Mouse (Mus musculus) monocyte, adult 5-6 weeks (primary cell): ENCODE data around the gene Zfp592. TPM values are rescaled to one million over a fixed set of nuclear protein-coding genes. Genes with fewer than 3 reads are reported as not detected.

Experiments
- ATAC-seq: fragments of 153-309, 156-312 bp; replicated peaks from 2 replicates; pipeline ENCODE4 v1.8.0; 2017; ENCODE audit warnings: mild to moderate bottlenecking; ENCODE audit not compliant: low TSS enrichment, insufficient number of reproducible peaks, severe bottlenecking, poor library complexity, low FRiP score
- total RNA-seq: library from RNA; stranded (forward); fragments of 200-1000, 200-491, 200-594 nt; gene quantifications from 3 replicates; pipeline ENCODE4 v1.2.3, GENCODE M21; 2017

The Zfp592 gene
- total RNA-seq, 1 experiment from 2014 or later = 24.9 TPM

- no peak for ATAC-seq
These were observed 55.0 kb downstream of the Zfp592 start for GRCm38 (mm10) chr7:81048513-81048912.

GRCm38 (mm10) chr7:81049966-81050365 lies 56.5 kb downstream of the Zfp592 start:
- ATAC-seq = no peak

GRCm38 (mm10) chr7:81055709-81056370 lies 62.4 kb downstream of the Zfp592 start:
- ATAC-seq = no peak

DNA sequence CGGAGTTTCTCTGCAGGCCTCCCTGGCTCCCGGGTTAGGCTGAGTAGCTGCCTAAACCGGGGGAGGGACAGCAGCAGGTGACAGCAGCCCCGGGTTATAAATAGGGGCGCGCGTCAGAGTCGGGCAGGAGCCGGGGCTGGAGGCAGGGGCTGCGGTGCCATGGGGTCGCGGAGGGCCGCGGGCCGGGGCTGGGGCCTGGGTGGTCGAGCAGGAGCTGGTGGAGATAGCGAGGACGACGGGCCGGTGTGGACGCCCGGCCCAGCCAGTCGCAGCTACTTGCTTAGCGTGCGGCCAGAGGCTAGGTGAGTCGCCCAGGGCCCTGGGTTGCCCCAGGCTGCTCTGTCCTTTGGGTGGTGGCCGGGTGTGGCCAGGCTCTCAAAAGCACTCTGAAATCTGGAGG lies 64.0 kb downstream of the Zfp592 start, which contains the start of gene Alpk3:
Gene Alpk3, plus strand, starts transcription at position 130 of the 400 bp plus-strand sequence.
- ATAC-seq = no peak

DNA sequence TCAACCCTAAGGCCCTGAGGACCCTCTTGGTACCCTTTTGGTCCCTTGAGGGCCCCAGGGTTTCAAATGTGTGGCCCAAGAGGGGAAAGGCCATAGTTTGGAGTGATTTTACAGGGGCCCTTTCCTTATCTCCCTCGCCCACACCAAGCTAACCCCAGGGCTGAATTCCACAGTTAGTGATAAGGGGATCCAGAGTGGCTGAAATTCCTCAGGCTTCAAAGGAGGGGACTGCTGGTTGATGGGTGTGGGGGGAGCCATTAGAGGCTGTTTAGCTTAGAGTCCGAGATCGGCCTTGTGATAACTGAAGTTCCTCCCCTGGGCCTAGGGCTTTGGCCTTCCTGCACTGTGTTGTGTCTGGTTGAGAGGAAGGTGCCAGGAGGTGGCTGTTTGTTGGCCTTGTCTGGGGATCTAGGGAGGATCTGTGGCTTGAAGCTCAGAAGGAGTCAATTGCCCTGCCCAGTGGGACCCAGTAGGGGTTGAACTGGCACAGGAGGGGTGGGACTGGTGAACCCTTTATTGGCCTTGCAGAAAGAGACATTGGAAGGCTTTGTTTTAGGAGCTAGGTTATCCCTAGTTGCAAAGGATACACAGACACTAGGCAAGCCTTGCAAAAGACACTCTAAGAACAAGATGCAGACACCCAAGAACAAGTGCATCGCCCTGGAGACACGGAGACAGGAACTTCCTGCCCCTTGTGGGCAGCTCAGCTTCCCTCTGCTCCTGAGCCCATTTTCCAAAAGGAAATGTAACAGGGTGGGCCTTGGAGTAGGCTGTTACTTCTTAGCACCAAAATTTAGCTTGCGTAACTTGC lies 64.6 kb downstream of the Zfp592 start:
- ATAC-seq = no peak

GRCm38 (mm10) chr7:81058712-81059154 lies 65.3 kb downstream of the Zfp592 start:
- ATAC-seq = no peak

- no peak for ATAC-seq
These were observed 65.9 kb downstream of the Zfp592 start for GRCm38 (mm10) chr7:81059388-81059787.

- ATAC-seq = peak; percentile 70; the same call in 1 of the 2 replicates
These were observed 67.4 kb downstream of the Zfp592 start for GRCm38 (mm10) chr7:81060908-81061307.

GRCm38 (mm10) chr7:81061936-81062335 lies 68.5 kb downstream of the Zfp592 start:
- ATAC-seq = no peak

- ATAC-seq = no peak
These were observed 69.9 kb downstream of the Zfp592 start for GRCm38 (mm10) chr7:81063332-81063731.

DNA sequence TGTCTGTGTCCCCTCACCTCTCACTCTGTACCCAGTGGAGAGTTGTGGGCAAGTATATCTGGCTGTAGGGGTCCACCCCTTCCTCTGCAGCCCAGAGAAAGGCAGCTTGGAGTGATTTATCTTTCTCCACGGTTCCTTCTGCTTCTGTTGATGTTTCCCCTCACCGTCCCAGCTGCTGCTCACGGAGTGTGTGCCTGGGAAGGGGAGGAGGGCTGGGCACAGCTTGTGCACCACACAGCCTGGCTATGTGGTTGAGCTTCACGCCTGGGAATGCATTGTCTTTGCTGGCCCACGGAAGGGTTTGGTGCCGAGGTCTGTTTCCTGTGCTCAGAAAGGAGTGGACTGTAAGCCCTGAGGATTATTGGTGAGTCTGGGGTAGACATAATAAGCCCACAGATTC lies 73.2 kb downstream of the Zfp592 start:
- ATAC-seq = no peak

DNA sequence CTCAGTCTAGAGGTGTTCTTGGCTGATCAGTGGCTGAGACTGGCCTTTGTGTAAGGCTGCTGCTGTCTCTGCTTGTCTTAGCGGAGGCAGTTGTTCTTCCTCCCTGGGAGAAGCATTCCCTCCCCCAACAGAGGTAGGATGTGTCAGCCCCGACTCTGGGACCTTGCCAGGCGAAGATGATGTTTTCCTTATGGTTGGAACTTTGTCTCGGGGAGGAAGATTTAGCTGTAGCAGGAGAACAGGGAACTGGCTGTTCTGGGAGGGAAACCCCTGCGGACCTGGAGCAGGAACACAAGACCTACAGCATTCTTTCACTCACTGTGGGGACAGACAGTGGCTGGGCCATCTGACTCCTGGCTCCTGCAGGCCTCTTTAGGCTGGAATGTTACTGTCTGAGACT lies 79.0 kb downstream of the Zfp592 start:
- no peak for ATAC-seq

DNA sequence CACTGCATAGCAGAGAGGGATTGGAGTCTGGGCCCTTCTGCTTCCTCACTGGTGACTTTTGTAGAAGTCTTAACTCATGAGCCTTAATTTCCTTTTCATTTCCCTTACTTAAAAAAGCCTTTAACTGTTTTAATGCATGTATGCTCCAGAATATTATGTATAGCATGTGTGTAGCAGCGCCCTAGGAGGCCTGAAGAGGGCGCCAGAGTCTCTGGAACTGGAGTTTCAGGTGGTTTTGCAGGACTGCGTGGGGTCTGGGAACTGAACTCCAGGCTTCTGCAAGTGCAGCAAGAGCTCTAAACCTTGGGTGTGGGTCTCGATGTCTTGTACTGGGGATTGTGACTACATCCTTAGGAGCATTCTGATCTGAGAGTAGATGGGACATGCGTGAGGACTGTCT lies 79.8 kb downstream of the Zfp592 start:
- ATAC-seq = no peak

DNA sequence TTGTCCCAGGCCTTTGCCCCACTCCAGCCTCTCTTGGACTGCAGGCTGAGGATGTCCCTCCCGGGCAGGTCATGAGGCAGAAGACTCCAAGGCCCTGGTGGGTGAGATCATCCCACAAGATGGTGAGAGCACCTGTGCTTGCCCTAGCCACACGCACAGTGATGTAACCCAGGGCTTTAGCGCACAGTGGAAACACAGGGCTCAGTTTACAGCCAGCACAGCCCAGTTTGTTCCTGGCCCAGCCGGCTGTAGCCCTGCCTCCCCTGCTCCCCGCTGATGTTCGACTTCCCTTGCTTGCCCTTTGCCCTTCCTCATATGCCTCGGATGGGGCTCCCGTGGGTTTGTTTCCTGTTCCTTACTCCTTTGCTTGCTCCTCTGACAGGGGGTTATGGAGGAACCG lies 81.1 kb downstream of the Zfp592 start:
- no peak for ATAC-seq

- peak; percentile 54; the same call in 1 of the 2 replicates for ATAC-seq
These were observed 81.8 kb downstream of the Zfp592 start for GRCm38 (mm10) chr7:81075299-81075698.

DNA sequence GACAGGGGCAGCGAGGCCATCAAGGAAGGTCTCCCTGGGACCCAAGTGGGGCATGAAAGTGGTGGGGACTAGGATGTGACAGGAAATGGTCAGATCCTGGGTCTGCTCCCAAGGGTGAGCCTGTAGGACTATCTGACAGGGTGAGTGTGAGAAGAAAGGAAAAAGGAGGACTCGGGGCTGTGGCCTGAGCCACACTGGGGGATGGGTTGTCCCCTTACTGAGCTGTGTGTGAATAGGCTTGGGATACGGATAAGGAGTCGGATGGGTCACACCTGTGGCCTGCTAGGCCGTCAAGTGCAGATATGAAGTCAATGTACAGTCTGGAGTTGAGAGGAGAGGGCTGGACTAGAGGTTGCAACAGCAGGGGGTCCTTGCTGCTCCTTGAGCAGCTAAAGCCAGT lies 82.3 kb downstream of the Zfp592 start:
- ATAC-seq = no peak

GRCm38 (mm10) chr7:81077009-81077408 lies 83.5 kb downstream of the Zfp592 start:
- ATAC-seq = no peak

GRCm38 (mm10) chr7:81078740-81079139 lies 85.3 kb downstream of the Zfp592 start:
- no peak for ATAC-seq

GRCm38 (mm10) chr7:81093420-81093965 lies 100.0 kb downstream of the Zfp592 start:
- no peak for ATAC-seq
